Mouse (Mus musculus) thymus, adult 2 months (tissue): ENCODE data around the gene Ugt1a6a.
"Not testable (repeated sequence)": the region's sequence is repeated elsewhere in the genome, so short reads cannot be mapped to it uniquely, and the experiment has no call there.

Experiments used
- CTCF ChIP-seq: fragments of 200-500 bp; IDR thresholded peaks from 2 replicates; pipeline ENCODE4 v1.5.1; 2012; ENCODE audit warnings: mild to moderate bottlenecking, control low read depth, low read length, moderate library complexity, borderline replicate concordance; ENCODE audit not compliant: control insufficient read depth, poor library complexity, insufficient read depth; ENCODE audit errors: extremely low read depth
- POLR2A ChIP-seq: fragments of 200-500 bp; IDR thresholded peaks from 2 replicates; pipeline ENCODE4 v1.6.1; 2012; ENCODE audit warnings: mild to moderate bottlenecking, low read length, control low read depth, moderate library complexity; ENCODE audit not compliant: control insufficient read depth, poor library complexity, insufficient read depth; ENCODE audit errors: extremely low read depth

DNA sequence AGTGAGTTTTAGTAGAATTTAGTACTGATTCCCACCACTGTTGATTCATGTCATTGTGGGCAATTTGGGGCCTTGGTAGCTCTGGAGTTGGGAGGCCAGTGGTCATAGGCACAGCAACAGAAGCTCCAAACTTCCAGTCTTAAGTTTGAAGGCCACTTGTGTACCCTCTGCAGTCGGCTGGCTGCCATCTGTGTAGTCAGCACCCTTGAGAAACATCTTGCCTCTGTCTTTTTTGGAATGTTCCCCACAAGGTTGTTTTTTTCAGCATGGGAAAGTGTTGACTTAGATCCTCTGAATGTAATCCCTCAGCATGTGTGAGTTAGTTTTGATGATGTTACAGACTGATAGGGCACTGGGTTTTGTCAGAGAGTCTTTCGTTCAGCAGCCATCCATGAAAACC, 34.9 kb upstream of the Ugt1a6a start:
- TF ChIP-seq CTCF, POLR2A: not testable (repeated sequence)
